Comparison of ENCODE assay signal across 17 mouse cellular contexts in genomic region chr6:7134062-7134461, GRCm38 (mm10).
"Had no signal": no experiment of that assay in that cellular context is flagged by ENCODE, and none has a peak within 500 bp of the region (broad histone marks: within the 10 kb centered on the region; RNA-seq: fewer than 3 reads in every experiment).

No protein-coding gene starts in this region.

- H3K36me3 ChIP-seq: liver, embryonic 12.5 days; liver, embryonic 15.5 days; midbrain, embryonic 12.5 days; neural tube, embryonic 13.5 days had no signal

- H3K27me3 ChIP-seq: liver, embryonic 12.5 days; liver, embryonic 15.5 days; midbrain, embryonic 12.5 days; neural tube, embryonic 13.5 days had no signal

- ATAC-seq: liver, embryonic 12.5 days had no signal

- H3K9me3 ChIP-seq: liver, embryonic 12.5 days; liver, embryonic 15.5 days; midbrain, embryonic 12.5 days; neural tube, embryonic 13.5 days had no signal

- H3K27ac ChIP-seq: liver, embryonic 12.5 days; liver, embryonic 15.5 days; macrophage; midbrain, embryonic 12.5 days; neural tube, embryonic 13.5 days; stomach, postnatal 0 days had no signal

- H3K4me1 ChIP-seq: liver, embryonic 12.5 days; liver, embryonic 15.5 days; midbrain, embryonic 12.5 days; neural tube, embryonic 13.5 days had no signal

- H3K9ac ChIP-seq: liver, embryonic 12.5 days; liver, embryonic 15.5 days; midbrain, embryonic 12.5 days; neural tube, embryonic 13.5 days had no signal

- DNase-seq: kidney, adult 9 months; kidney, postnatal 14 days; kidney, postnatal 4 days; left cerebral cortex, postnatal 4 days; liver; lung, adult 2 months; lung, postnatal 14 days; thymus, adult 2 months; thymus, postnatal 14 days; thymus, postnatal 4 days had no signal

- H3K4me2 ChIP-seq: liver, embryonic 12.5 days; liver, embryonic 15.5 days; midbrain, embryonic 12.5 days; neural tube, embryonic 13.5 days had no signal

- H3K4me3 ChIP-seq: liver, embryonic 12.5 days; liver, embryonic 15.5 days; midbrain, embryonic 12.5 days; myocyte; neural tube, embryonic 13.5 days had no signal
